24 mouse cellular contexts compared by ENCODE assay signal in the genomic region with DNA sequence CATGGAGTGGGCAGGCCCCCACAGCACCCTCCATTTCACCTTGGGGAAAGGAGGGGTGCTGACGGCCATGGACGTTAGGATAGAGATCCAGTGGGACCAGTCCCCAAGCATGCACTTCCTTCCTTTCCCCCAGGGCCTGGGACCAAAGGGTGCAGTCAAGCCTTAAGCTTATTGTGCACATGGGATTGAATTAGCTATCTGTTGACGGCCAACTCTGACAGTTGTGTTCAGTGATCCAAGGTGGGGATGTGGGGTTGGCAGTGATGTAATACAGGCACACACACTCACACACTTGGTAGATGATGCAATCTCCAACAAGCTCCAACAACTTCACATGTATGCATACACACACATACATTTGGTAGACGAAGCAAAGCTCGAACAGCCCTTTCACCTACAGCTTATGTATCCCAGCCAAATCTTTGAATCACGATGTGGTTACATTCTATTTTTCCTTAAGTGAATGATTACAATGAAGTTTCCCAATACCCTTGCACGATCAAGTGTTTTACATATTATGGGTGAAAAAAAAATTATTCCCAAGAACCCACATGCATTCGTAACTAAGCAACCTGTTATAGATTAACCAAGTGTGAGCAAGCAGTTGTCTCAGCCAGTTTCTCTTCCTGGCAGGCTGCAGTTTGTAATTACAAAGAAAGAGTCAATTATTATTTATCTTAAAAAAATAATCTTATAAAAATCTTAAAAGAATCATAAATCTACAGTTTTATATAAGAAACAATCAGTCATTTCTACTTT. TPM values are rescaled to one million over a fixed set of nuclear protein-coding genes. Genes with fewer than 3 reads are reported as not detected.
DNase-seq lines count a peak whose midpoint lies in the region; ATAC-seq and TF ChIP-seq lines count a peak whose summit lies in the region.
"Had no signal": no experiment of that assay in that cellular context is flagged by ENCODE, and none has a peak within 500 bp of the region (broad histone marks: within the 10 kb centered on the region; RNA-seq: fewer than 3 reads in every experiment).

No protein-coding gene starts in this region.

- no peak for TF ChIP-seq POLR2A in MEL (IDR thresholded peaks at IDR 0.05; ENCODE audit: control insufficient read depth in 1 of 2, insufficient read depth in 1 of 2, low read depth in 1 of 2, low read length in 2 of 2, poor library complexity in 1 of 2)
- no peak for TF ChIP-seq POLR2A in myocyte (IDR thresholded peaks at IDR 0.05; ENCODE audit: insufficient read length, low read depth)

- TF ChIP-seq EP300 in MEL (IDR thresholded peaks at IDR 0.05; ENCODE audit: low read depth in 1 of 2, low read length in 2 of 2), result no peak

- no peak overlapping the region for H3K9ac ChIP-seq in MEL (ENCODE audit: control insufficient read depth, low read depth, low read length, poor library complexity, severe bottlenecking)
- H3K9ac ChIP-seq in intestine, postnatal 0 days (ENCODE audit: low read depth, low read length), result no peak overlapping the region
- no peak overlapping the region for H3K9ac ChIP-seq in hindbrain, embryonic 12.5 days
- H3K9ac ChIP-seq: embryonic facial prominence, embryonic 13.5 days; heart, embryonic 12.5 days; hindbrain, embryonic 14.5 days; limb, embryonic 15.5 days; neural tube, embryonic 15.5 days had no signal

- TF ChIP-seq CTCF in MEL (IDR thresholded peaks at IDR 0.05 in 2 of 3, conservative IDR thresholded peaks at IDR 0.05 in 1 of 3; ENCODE audit: control insufficient read depth in 1 of 3, insufficient read depth in 1 of 3, low read depth in 2 of 3, low read length in 3 of 3, poor library complexity in 1 of 3, severe bottlenecking in 1 of 3), result no peak
- no peak for TF ChIP-seq CTCF in intestine, postnatal 0 days (IDR thresholded peaks at IDR 0.05; ENCODE audit: low read depth)

- TF ChIP-seq RAD21 in MEL (IDR thresholded peaks at IDR 0.05; ENCODE audit: low read depth, low read length), result no peak

- H3K27me3 ChIP-seq in MEL (ENCODE audit: control insufficient read depth in 1 of 2, insufficient read depth in 2 of 2, low read length in 2 of 2) (no peaks in the 10 kb centered on the region), myocyte (ENCODE audit: control insufficient read depth, insufficient read depth, insufficient read length) (no peaks in the 10 kb centered on the region)
- H3K27me3 ChIP-seq in intestine, postnatal 0 days (replicated peaks; ENCODE audit: control insufficient read depth, insufficient read depth, low read length), result no peaks in the 10 kb centered on the region
- H3K27me3 ChIP-seq in hindbrain, embryonic 12.5 days, result no peaks in the 10 kb centered on the region
- H3K27me3 ChIP-seq: embryonic facial prominence, embryonic 13.5 days; heart, embryonic 12.5 days; limb, embryonic 15.5 days had no signal

- H3K4me2 ChIP-seq in intestine, postnatal 0 days (replicated peaks; ENCODE audit: low read depth), result peak overlapping the region; percentile 24; the same call in 1 of the 2 replicates
- H3K4me2 ChIP-seq in myocyte (ENCODE audit: low read depth), result no peak overlapping the region
- no peak overlapping the region for H3K4me2 ChIP-seq in hindbrain, embryonic 12.5 days (replicated peaks)

- H3K79me2 ChIP-seq in MEL (ENCODE audit: control insufficient read depth, insufficient read depth, low read length, poor library complexity) (peaks cover 18% of the 10 kb centered on the region), myocyte (ENCODE audit: control insufficient read depth, insufficient read depth) (peaks cover 18% of the 10 kb centered on the region)

- H3ac ChIP-seq in myocyte (ENCODE audit: control insufficient read depth, insufficient read length), result no peak overlapping the region

- H3K27ac ChIP-seq in MEL (ENCODE audit: control insufficient read depth, low read depth, low read length), result no peak overlapping the region
- H3K27ac ChIP-seq in intestine, postnatal 0 days (ENCODE audit: low read depth, low read length), result peak overlapping the region; percentile 41; the same call in 1 of the 2 replicates
- no peak overlapping the region for H3K27ac ChIP-seq in hindbrain, embryonic 12.5 days
- H3K27ac ChIP-seq: embryonic facial prominence, embryonic 13.5 days; hindbrain, embryonic 14.5 days; limb, embryonic 15.5 days; macrophage; neural tube, embryonic 15.5 days had no signal

- DNase-seq in kidney, adult 18-20 months, result peak; percentile 28
- DNase-seq in kidney, adult 11 months, result no peak
- no peak for DNase-seq in MEL (ENCODE audit: low read depth, low spot score)
- no peak for DNase-seq in layer of hippocampus, adult 11-12 months (ENCODE audit: low spot score)
- DNase-seq: adrenal gland, adult 8-10 months; cerebellum, adult 9-10 months; heart, postnatal 14 days; lung, embryonic 14.5 days; right cerebral cortex, postnatal 14 days; spleen, adult 18-20 months had no signal

- H3K4me3 ChIP-seq in MEL (ENCODE audit: control insufficient read depth in 1 of 2, insufficient read depth in 1 of 2, low read depth in 2 of 2, low read length in 2 of 2) (no peak overlapping the region), myocyte (no peak overlapping the region)
- no peak overlapping the region for H3K4me3 ChIP-seq in intestine, postnatal 0 days (ENCODE audit: low read depth, low read length)
- H3K4me3 ChIP-seq in hindbrain, embryonic 12.5 days, result no peak overlapping the region
- H3K4me3 ChIP-seq: limb, embryonic 15.5 days had no signal

- H3K4me1 ChIP-seq in MEL (ENCODE audit: control insufficient read depth in 1 of 2, insufficient read depth in 2 of 2, low read length in 2 of 2), result peaks cover 4 to 16% of the 10 kb centered on the region in 2 experiments
- H3K4me1 ChIP-seq in intestine, postnatal 0 days (replicated peaks; ENCODE audit: control insufficient read depth, insufficient read depth, low read length), result no peaks in the 10 kb centered on the region
- peaks cover 8% of the 10 kb centered on the region for H3K4me1 ChIP-seq in hindbrain, embryonic 12.5 days

- 45% methylated on average over 6 of the region's 8 CpGs for WGBS in intestine, postnatal 0 days
- 82% methylated on average over 6 of the region's 8 CpGs for WGBS in hindbrain, embryonic 12.5 days

- ATAC-seq in intestine, postnatal 0 days, result peak; percentile 25; the same call in 1 of the 2 replicates
- ATAC-seq in hindbrain, embryonic 12.5 days (ENCODE audit: low FRiP score), result no peak
- no peak for ATAC-seq in monocyte, adult 5-6 weeks (replicated peaks; ENCODE audit: insufficient number of reproducible peaks, low FRiP score, low TSS enrichment, poor library complexity, severe bottlenecking)
- ATAC-seq: forebrain, embryonic 16.5 days had no signal

- H3K36me3 ChIP-seq in MEL (ENCODE audit: control insufficient read depth in 1 of 2, insufficient read depth in 2 of 2, low read length in 2 of 2) (peaks cover 12 to 13% of the 10 kb centered on the region in 2 experiments), myocyte (ENCODE audit: control insufficient read depth, insufficient read depth) (peaks cover 18% of the 10 kb centered on the region)
- H3K36me3 ChIP-seq in intestine, postnatal 0 days (ENCODE audit: control insufficient read depth, insufficient read depth), result peaks cover 26% of the 10 kb centered on the region
- H3K36me3 ChIP-seq in hindbrain, embryonic 12.5 days, result peaks cover 28% of the 10 kb centered on the region

- H3K9me3 ChIP-seq in MEL (replicated peaks; ENCODE audit: insufficient read depth, low read length), result no peaks in the 10 kb centered on the region
- H3K9me3 ChIP-seq in intestine, postnatal 0 days (ENCODE audit: control insufficient read depth), result no peaks in the 10 kb centered on the region
- H3K9me3 ChIP-seq in hindbrain, embryonic 12.5 days (replicated peaks), result no peaks in the 10 kb centered on the region
- H3K9me3 ChIP-seq: embryonic facial prominence, embryonic 13.5 days; heart, embryonic 12.5 days; limb, embryonic 15.5 days; neural tube, embryonic 15.5 days had no signal

RNA-seq across cellular contexts. Expression of a gene that starts 2.0 kb away (rescaled TPM):
- 82.8 and 95.6 TPM in 2 replicates for total RNA-seq in MEL (2012; rRNA removed)
- polyA plus RNA-seq in MEL (2012; ENCODE audit: insufficient read depth in 1 of 2, insufficient read length in 2 of 2, low read depth in 1 of 2, low replicate concordance in 2 of 2, missing spikeins in 1 of 2) (10 to 100 TPM in 1 of 2 experiments, not detected in 1; 80.6 TPM), myocyte (2012; fragmentation: generic; extraction: Trizol) (92.7 TPM)
- polyA plus RNA-seq in intestine, postnatal 0 days (2015; fragmentation: Nextera tagmentation; extraction: Ambion mirVana), result 44.9 and 48.8 TPM in 2 replicates
- 69.2 and 71.3 TPM in 2 replicates for polyA plus RNA-seq in hindbrain, embryonic 12.5 days (2016; fragmentation: Nextera tagmentation; extraction: Ambion mirVana)
- total RNA-seq in monocyte, adult 5-6 weeks (2017), result 6.8 to 22.3 TPM (median 21.0 TPM) in 3 replicates

RNA-seq across cellular contexts. Expression of a gene that starts 8.8 kb away (rescaled TPM):
- total RNA-seq in MEL (2012; rRNA removed), result not detected in 2 replicates
- polyA plus RNA-seq in MEL (2012; ENCODE audit: insufficient read depth in 1 of 2, insufficient read length in 2 of 2, low read depth in 1 of 2, low replicate concordance in 2 of 2, missing spikeins in 1 of 2) (not detected), myocyte (2012; fragmentation: generic; extraction: Trizol) (not detected)
- polyA plus RNA-seq in intestine, postnatal 0 days (2015; fragmentation: Nextera tagmentation; extraction: Ambion mirVana), result 231 and 259 TPM in 2 replicates
- polyA plus RNA-seq in hindbrain, embryonic 12.5 days (2016; fragmentation: Nextera tagmentation; extraction: Ambion mirVana), result not detected in 2 replicates
- not detected in 3 replicates for total RNA-seq in monocyte, adult 5-6 weeks (2017)
- total RNA-seq: layer of hippocampus, adult 8-10 months; left cerebral cortex, postnatal 36 days had no signal
- polyA plus RNA-seq: embryonic facial prominence, embryonic 13.5 days; forebrain, embryonic 16.5 days; heart, embryonic 12.5 days; hindbrain, embryonic 14.5 days; limb, embryonic 15.5 days; lung, embryonic 14.5 days; macrophage; midbrain, embryonic 11.5 days; neural tube, embryonic 15.5 days had no signal

RNA-seq across cellular contexts. Expression of a gene that starts 13.9 kb away (rescaled TPM):
- total RNA-seq in MEL (2012; rRNA removed), result 0.13 TPM in 1 of 2 replicates, not detected in the other
- polyA plus RNA-seq in MEL (2012; ENCODE audit: insufficient read depth in 1 of 2, insufficient read length in 2 of 2, low read depth in 1 of 2, low replicate concordance in 2 of 2, missing spikeins in 1 of 2), result not detected
- 2.2 and 2.3 TPM in 2 replicates for polyA plus RNA-seq in intestine, postnatal 0 days (2015; fragmentation: Nextera tagmentation; extraction: Ambion mirVana)
- polyA plus RNA-seq in myocyte (2012; fragmentation: generic; extraction: Trizol), result not detected
- 0.74 and 1.1 TPM in 2 replicates for polyA plus RNA-seq in hindbrain, embryonic 12.5 days (2016; fragmentation: Nextera tagmentation; extraction: Ambion mirVana)
- total RNA-seq in monocyte, adult 5-6 weeks (2017), result not detected in 3 replicates
- polyA plus RNA-seq: forebrain, embryonic 16.5 days; macrophage had no signal

RNA-seq across cellular contexts. Expression of a gene that starts 25.2 kb away (rescaled TPM):
- total RNA-seq in MEL (2012; rRNA removed), result 24.8 and 29.4 TPM in 2 replicates
- 10 to 100 TPM in 1 of 2 experiments, not detected in 1; 34.1 TPM for polyA plus RNA-seq in MEL (2012; ENCODE audit: insufficient read depth in 1 of 2, insufficient read length in 2 of 2, low read depth in 1 of 2, low replicate concordance in 2 of 2, missing spikeins in 1 of 2)
- polyA plus RNA-seq in intestine, postnatal 0 days (2015; fragmentation: Nextera tagmentation; extraction: Ambion mirVana), result 21.5 and 23.9 TPM in 2 replicates
- polyA plus RNA-seq in myocyte (2012; fragmentation: generic; extraction: Trizol), result 11.7 TPM
- 22.0 and 26.1 TPM in 2 replicates for polyA plus RNA-seq in hindbrain, embryonic 12.5 days (2016; fragmentation: Nextera tagmentation; extraction: Ambion mirVana)
- total RNA-seq in monocyte, adult 5-6 weeks (2017), result 0.96 to 6.9 TPM (median 4.4 TPM) in 3 replicates

RNA-seq across cellular contexts. Expression of a gene that starts 26.8 kb away (rescaled TPM):
- 0.52 and 1.2 TPM in 2 replicates for total RNA-seq in MEL (2012; rRNA removed)
- 1 to 10 TPM in 1 of 2 experiments, not detected in 1; 1.8 TPM for polyA plus RNA-seq in MEL (2012; ENCODE audit: insufficient read depth in 1 of 2, insufficient read length in 2 of 2, low read depth in 1 of 2, low replicate concordance in 2 of 2, missing spikeins in 1 of 2)
- 16.5 and 17.4 TPM in 2 replicates for polyA plus RNA-seq in intestine, postnatal 0 days (2015; fragmentation: Nextera tagmentation; extraction: Ambion mirVana)
- polyA plus RNA-seq in myocyte (2012; fragmentation: generic; extraction: Trizol), result 73.0 TPM
- 5.4 and 6.0 TPM in 2 replicates for polyA plus RNA-seq in hindbrain, embryonic 12.5 days (2016; fragmentation: Nextera tagmentation; extraction: Ambion mirVana)
- total RNA-seq in monocyte, adult 5-6 weeks (2017), result not detected in 3 replicates
- polyA plus RNA-seq: macrophage had no signal

Comparison
In these comparisons a context has a peak if more than half of its experiments do, and no peak if none do; other contexts are left out.
1. RNA of a gene that starts 8.8 kb away (polyA plus RNA-seq): 231 to 259 TPM in intestine, postnatal 0 days; not detected in MEL, not detected in myocyte (single experiment) and not detected in hindbrain, embryonic 12.5 days; every median in the first group is over 100 times any median in the second.